Mouse (Mus musculus) liver, embryonic 14.5 days (tissue): ENCODE measurements around the gene Hoxa3.

Source experiments
- CTCF ChIP-seq: IDR thresholded peaks from 2 replicates; pipeline ENCODE4 v1.5.1; 2016; ENCODE audit warnings: antibody characterized with exemption, low read depth, control low read depth
- EP300 ChIP-seq: IDR thresholded peaks from 2 replicates; pipeline ENCODE4 v1.6.1; 2016; ENCODE audit warnings: antibody characterized with exemption, low read depth

DNA sequence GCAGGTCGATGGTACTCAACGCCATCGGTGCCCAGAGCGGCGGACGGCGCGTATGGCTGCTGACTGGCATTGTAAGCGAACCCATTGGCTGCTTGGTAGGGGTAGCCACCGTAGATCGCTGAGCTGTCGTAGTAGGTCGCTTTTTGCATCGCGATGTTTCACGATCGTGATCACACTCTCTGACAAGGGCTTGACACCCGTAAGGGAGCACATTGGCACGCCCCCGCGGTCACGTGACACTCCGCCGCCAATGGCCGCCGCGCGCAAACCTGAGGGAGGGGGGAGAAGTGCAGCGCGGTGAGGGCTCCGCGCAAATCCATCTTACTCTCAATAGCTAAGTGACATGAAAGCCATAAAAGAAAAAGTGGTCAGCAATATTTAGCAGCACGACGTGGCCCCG, 40.6 kb downstream of the Hoxa3 start:
- TF ChIP-seq CTCF, result no peak
- no peak for TF ChIP-seq EP300
